In the genomic region with DNA sequence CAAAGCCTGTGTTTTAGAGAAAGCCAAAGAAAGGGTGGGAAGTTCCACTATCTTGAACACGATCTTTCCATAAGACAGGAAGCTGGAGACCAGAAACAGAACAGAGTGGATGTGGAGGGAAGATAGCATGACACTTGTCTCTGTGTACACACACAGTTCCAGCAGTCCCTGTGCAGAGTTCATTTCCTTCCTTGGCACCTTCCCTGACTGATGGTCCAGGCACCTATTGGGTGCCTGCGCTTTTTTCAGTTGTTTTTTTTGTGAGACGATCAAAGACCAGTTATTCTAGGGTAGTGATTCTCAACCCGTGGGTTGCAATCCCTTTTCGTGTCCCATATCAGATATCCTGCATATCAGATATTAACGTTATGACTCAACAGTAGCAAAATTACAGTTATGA, we compare ENCODE assay signal across 31 mouse cellular contexts. TPM values are rescaled to one million over a fixed set of nuclear protein-coding genes. Genes with fewer than 3 reads are reported as not detected.
"Had no signal": no experiment of that assay in that cellular context is flagged by ENCODE, and none has a peak within 500 bp of the region (broad histone marks: within the 10 kb centered on the region; RNA-seq: fewer than 3 reads in every experiment).

No protein-coding gene starts in this region.

- H3K9me3 ChIP-seq: heart, embryonic 13.5 days; heart, embryonic 15.5 days; hindbrain, embryonic 10.5 days; hindbrain, embryonic 12.5 days; intestine, embryonic 15.5 days; limb, embryonic 10.5 days; limb, embryonic 12.5 days; liver, embryonic 13.5 days; liver, embryonic 15.5 days had no signal

- H3K4me2 ChIP-seq: heart, embryonic 11.5 days; heart, embryonic 13.5 days; heart, embryonic 15.5 days; hindbrain, embryonic 12.5 days; hindbrain, embryonic 14.5 days; intestine, embryonic 15.5 days; limb, embryonic 12.5 days; liver, embryonic 13.5 days; liver, embryonic 15.5 days had no signal

- H3K9ac ChIP-seq: heart, embryonic 13.5 days; heart, embryonic 15.5 days; hindbrain, embryonic 12.5 days; hindbrain, embryonic 14.5 days; intestine, embryonic 15.5 days; limb, embryonic 12.5 days; liver, embryonic 13.5 days; liver, embryonic 15.5 days had no signal

- H3K27ac ChIP-seq: heart, embryonic 13.5 days; heart, embryonic 15.5 days; hindbrain, embryonic 12.5 days; hindbrain, embryonic 14.5 days; intestine, embryonic 15.5 days; layer of hippocampus, adult 2 months; left cerebral cortex, adult 2 months; limb, embryonic 10.5 days; limb, embryonic 12.5 days; liver, embryonic 13.5 days; liver, embryonic 15.5 days had no signal

- H3K4me1 ChIP-seq: heart, embryonic 15.5 days; hindbrain, embryonic 10.5 days; hindbrain, embryonic 12.5 days; intestine, embryonic 15.5 days; limb, embryonic 10.5 days; limb, embryonic 12.5 days; liver, embryonic 13.5 days; liver, embryonic 15.5 days had no signal

- ATAC-seq: forebrain, embryonic 16.5 days; hindbrain, embryonic 16.5 days; inflammation-experienced regulatory T-cells, adult 6 months; intestine, embryonic 15.5 days; intestine, postnatal 0 days had no signal

- H3K36me3 ChIP-seq: heart, embryonic 13.5 days; heart, embryonic 15.5 days; hindbrain, embryonic 10.5 days; hindbrain, embryonic 12.5 days; intestine, embryonic 15.5 days; limb, embryonic 10.5 days; limb, embryonic 12.5 days; liver, embryonic 13.5 days; liver, embryonic 15.5 days had no signal

- DNase-seq: gastrocnemius, postnatal 25 days; heart, adult 2 months; heart, postnatal 4 days; kidney, adult 8-10 months; kidney, postnatal 10 days; kidney, postnatal 25 days; kidney, postnatal 4 days; liver; liver, embryonic 13.5 days had no signal

- H3K4me3 ChIP-seq: heart, adult 2 months; heart, embryonic 13.5 days; heart, embryonic 15.5 days; hindbrain, embryonic 10.5 days; hindbrain, embryonic 12.5 days; intestine, embryonic 15.5 days; layer of hippocampus, adult 2 months; left cerebral cortex, adult 2 months; limb, embryonic 10.5 days; limb, embryonic 12.5 days; liver, embryonic 13.5 days; liver, embryonic 15.5 days had no signal

- H3K27me3 ChIP-seq: heart, embryonic 13.5 days; heart, embryonic 15.5 days; hindbrain, embryonic 12.5 days; intestine, embryonic 15.5 days; limb, embryonic 12.5 days; liver, embryonic 13.5 days; liver, embryonic 15.5 days had no signal

RNA-seq across cellular contexts. Expression of gene Cdrt4, which starts 13.0 kb away (rescaled TPM):
- total RNA-seq: gastrocnemius, adult 8-10 months; granulocyte monocyte progenitor cell, adult 5-6 weeks; heart, adult 2 months; heart, postnatal 25 days; layer of hippocampus, adult 2 months; layer of hippocampus, postnatal 10 days; left cerebral cortex, adult 2 months; left cerebral cortex, postnatal 14 days; left cerebral cortex, postnatal 36 days had no signal
- polyA plus RNA-seq: forebrain, embryonic 16.5 days; heart, adult 2 months; heart, embryonic 11.5 days; heart, embryonic 13.5 days; heart, embryonic 15.5 days; hindbrain, embryonic 12.5 days; hindbrain, embryonic 14.5 days; inflammation-experienced regulatory T-cells, adult 6 months; intestine, embryonic 15.5 days; intestine, postnatal 0 days; limb, embryonic 10.5 days; limb, embryonic 12.5 days; liver, embryonic 13.5 days; liver, embryonic 15.5 days had no signal
